Mouse (Mus musculus) stomach, embryonic 14.5 days (tissue): ENCODE results near the gene Nbas. TPM values are rescaled to one million over a fixed set of nuclear protein-coding genes. Genes with fewer than 3 reads are reported as not detected.

Experiments
- ATAC-seq: fragments of 200-750 bp; cut with Nextera tagmentation; 2 replicates; pipeline ENCODE4 v1.8.0; 2017; ENCODE audit warnings: low read depth, moderate TSS enrichment; ENCODE audit not compliant: insufficient number of reproducible peaks, insufficient read depth, low FRiP score
- H3K27ac ChIP-seq: fragments of 300-500 bp; sonication (generic); 2 replicates; pipeline ENCODE4 v1.5.1; 2014; ENCODE audit warnings: mild to moderate bottlenecking, low read length, moderate library complexity, mixed read lengths
- H3K27me3 ChIP-seq: fragments of 300-500 bp; sonication (generic); 2 replicates; pipeline ENCODE4 v1.6.1; 2014; ENCODE audit warnings: low read length, control low read depth, mixed read lengths; ENCODE audit not compliant: control insufficient read depth, insufficient read depth
- H3K36me3 ChIP-seq: fragments of 300-500 bp; sonication (generic); 2 replicates; pipeline ENCODE4 v1.6.1; 2014; ENCODE audit warnings: mild to moderate bottlenecking, control low read depth, low read length, moderate library complexity, mixed read lengths; ENCODE audit not compliant: control insufficient read depth, insufficient read depth
- H3K4me1 ChIP-seq: fragments of 300-500 bp; sonication (generic); 2 replicates; pipeline ENCODE4 v1.6.1; 2014; ENCODE audit warnings: low read length, control low read depth, mixed read lengths; ENCODE audit not compliant: control insufficient read depth, insufficient read depth
- H3K4me2 ChIP-seq: fragments of 300-500 bp; sonication (generic); replicated peaks from 2 replicates; pipeline ENCODE4 v1.6.1; 2014; ENCODE audit warnings: low read depth, low read length, control low read depth
- H3K4me3 ChIP-seq: fragments of 300-500 bp; sonication (generic); 2 replicates; pipeline ENCODE4 v1.5.1; 2014; ENCODE audit warnings: low read depth, low read length, control low read depth
- H3K9ac ChIP-seq: fragments of 300-500 bp; sonication (generic); replicated peaks from 2 replicates; pipeline ENCODE4 v1.6.1; 2014; ENCODE audit warnings: low read depth, mild to moderate bottlenecking, control low read depth, low read length, moderate library complexity, mixed read lengths
- H3K9me3 ChIP-seq: fragments of 300-500 bp; sonication (generic); 2 replicates; pipeline ENCODE4 v1.6.1; 2016; ENCODE audit warnings: low read depth, low read length, control low read depth; ENCODE audit not compliant: control insufficient read depth
- WGBS: fragments of 180-500 bp; shearing (Covaris S2); extraction: QIAGEN DNeasy Blood & Tissue Kit; methylation state at CpG from one replicate; pipeline ENCODE4 v1.1.7; 2014; 5-methylcytosine and 5-hydroxymethylcytosine counted together
- polyA plus RNA-seq: library from polyadenylated mRNA; unstranded; fragments of >200 nt; fragmentation: Nextera tagmentation; extraction: Ambion mirVana; gene quantifications from 2 replicates; pipeline ENCODE4 v1.2.1, GENCODE M21; 2014

Nbas gene
- polyA plus RNA-seq, 1 experiment from 2014 or later = 27.7 TPM

DNA sequence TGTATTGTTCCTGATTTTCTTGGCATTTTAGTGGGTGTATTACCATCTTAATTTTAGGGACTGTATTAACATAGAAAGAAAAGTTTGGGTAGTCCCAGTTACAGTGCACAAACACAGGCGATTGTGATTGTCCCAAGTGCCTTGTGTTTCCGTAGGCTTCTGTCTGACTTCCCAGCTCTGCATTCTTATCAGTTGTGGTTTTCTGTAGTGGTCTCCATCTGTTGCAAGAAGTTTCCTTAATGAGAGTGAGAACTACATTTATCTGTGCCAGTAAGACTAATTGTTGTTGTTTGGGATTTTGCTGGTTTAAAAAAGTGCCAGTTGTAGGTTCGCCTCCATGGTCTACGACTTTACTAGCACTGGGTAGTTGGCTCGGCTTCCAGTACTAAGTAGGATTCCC lies 88.3 kb downstream of the Nbas start:
- no peak for ATAC-seq
- peaks cover 7% of the 10 kb centered on the region; the same call in 1 of the 2 replicates for H3K36me3 ChIP-seq
- no peaks in the 10 kb centered on the region for H3K9me3 ChIP-seq
- no peak overlapping the region for H3K4me2 ChIP-seq
- no peaks in the 10 kb centered on the region for H3K27me3 ChIP-seq
- H3K4me3 ChIP-seq = no peak overlapping the region
- H3K27ac ChIP-seq = no peak overlapping the region
- no peaks in the 10 kb centered on the region for H3K4me1 ChIP-seq
- no peak overlapping the region for H3K9ac ChIP-seq
- 93% methylated on average over 5 of the region's 5 CpGs for WGBS

DNA sequence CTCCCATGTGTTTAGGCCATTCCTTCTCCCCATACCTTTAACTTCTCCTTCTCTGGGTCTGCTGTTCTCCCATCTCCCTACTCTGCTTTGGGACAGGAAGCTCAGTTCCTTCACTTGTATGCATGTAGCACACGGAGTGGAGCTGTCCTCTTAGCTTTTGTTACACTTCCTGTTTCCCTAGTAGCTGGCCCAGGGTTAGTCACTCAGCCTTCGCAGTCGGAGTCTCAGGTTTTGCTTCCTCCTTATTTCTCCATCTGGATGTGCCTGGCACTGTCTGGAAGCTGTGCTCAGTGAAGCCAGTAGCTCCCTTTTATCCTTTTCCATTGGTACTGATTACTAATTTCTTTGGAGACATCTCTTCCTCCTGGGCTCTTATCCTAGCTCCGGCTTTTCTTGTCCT lies 89.9 kb downstream of the Nbas start:
- H3K4me1 ChIP-seq = no peaks in the 10 kb centered on the region
- no peak overlapping the region for H3K9ac ChIP-seq
- no peak overlapping the region for H3K4me2 ChIP-seq
- no peak overlapping the region for H3K4me3 ChIP-seq
- no peaks in the 10 kb centered on the region for H3K9me3 ChIP-seq
- no peak for ATAC-seq
- H3K36me3 ChIP-seq = peaks cover 8% of the 10 kb centered on the region; the same call in 1 of the 2 replicates
- 71% methylated on average over 4 of the region's 4 CpGs for WGBS
- H3K27me3 ChIP-seq = no peaks in the 10 kb centered on the region
- no peak overlapping the region for H3K27ac ChIP-seq

DNA sequence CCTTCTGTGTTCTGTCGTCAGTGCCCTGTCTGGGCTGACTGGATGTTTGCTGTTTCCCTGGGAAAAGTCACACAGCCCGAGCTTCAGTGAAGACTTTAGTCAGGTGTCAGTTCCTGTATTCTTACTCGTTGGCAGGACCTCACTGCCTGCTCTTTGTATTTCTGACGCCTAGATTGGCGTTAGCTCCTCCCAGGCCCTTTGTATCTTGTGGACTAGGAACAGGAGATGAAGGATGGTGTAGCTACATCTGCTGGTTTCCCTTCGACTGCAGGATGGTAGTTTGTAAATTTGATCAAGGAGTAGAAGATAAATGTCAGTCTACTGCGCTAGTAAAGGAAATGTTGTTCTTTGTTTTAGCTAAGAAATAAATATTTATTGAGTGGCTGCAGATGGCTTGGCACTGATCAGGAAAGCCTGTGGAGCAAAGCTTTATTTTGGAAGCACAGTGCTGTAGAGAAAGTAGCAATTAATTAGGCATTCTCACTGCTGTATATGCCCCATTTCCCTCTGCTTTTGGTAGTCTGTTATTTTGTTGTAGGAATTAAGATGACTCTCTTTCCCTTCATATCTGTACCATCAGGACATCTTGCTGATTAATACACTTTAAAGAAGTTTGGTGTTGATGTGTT lies 91.4 kb downstream of the Nbas start:
- H3K27me3 ChIP-seq = no peaks in the 10 kb centered on the region

DNA sequence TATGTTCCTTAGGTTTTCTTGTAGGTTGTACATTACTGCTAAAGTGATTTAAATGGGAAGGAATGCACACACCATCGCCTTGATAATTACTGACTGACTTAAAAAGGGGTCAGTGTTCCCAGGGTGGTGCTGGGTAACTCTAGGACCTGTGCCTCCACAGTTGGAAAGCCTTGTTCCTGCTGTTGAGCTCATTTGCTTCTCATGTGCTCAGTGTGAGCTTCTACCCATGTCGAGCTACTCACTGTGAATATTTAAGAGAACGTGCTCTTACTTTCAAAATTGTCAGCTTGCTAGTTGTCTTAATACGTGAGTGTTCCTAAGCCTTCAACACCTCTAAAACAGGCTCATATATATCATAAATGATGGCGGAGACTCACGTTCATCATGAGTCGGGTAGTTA lies 112.6 kb downstream of the Nbas start:
- Histone ChIP-seq H3K27me3 (no peaks in the 10 kb centered on the region), H3K9ac (no peak overlapping the region), H3K9me3 (no peaks in the 10 kb centered on the region), H3K4me2 (no peak overlapping the region), H3K4me3 (no peak overlapping the region), H3K36me3 (no peaks in the 10 kb centered on the region), H3K27ac (no peak overlapping the region), H3K4me1 (no peaks in the 10 kb centered on the region)
- no peak for ATAC-seq
- WGBS = 94% methylated on average over 7 of the region's 7 CpGs

More for the DNA sequence above, 91.4 kb downstream of the Nbas start:
- no peak overlapping the region for H3K9ac ChIP-seq
- ATAC-seq = no peak
- H3K4me3 ChIP-seq = no peak overlapping the region
- H3K4me2 ChIP-seq = no peak overlapping the region
- H3K4me1 ChIP-seq = no peaks in the 10 kb centered on the region
- no peaks in the 10 kb centered on the region for H3K9me3 ChIP-seq
- no peak overlapping the region for H3K27ac ChIP-seq
- WGBS = 20% methylated on average over 7 of the region's 7 CpGs
- peaks cover 8% of the 10 kb centered on the region; the same call in 1 of the 2 replicates for H3K36me3 ChIP-seq

DNA sequence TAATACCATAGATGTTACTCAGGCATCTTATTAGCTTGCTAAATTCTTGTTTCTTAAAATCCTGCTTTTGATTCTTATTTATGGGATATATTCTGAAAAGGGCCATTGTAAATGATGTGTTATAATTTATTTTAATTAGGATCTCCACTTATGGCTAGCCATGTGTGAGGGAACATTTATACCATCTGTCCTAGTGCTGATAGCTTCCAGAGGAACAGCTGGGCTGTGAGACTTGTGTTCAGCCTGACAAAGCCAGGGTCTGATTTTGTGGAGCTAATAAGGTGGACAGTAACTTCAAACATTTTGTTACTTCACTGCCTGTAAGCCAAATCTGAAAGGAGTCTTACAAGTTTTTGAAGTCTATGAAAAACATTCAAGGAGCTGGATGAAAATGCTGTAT lies 113.1 kb downstream of the Nbas start:
- Histone ChIP-seq H3K27ac (no peak overlapping the region), H3K4me1 (no peaks in the 10 kb centered on the region), H3K36me3 (no peaks in the 10 kb centered on the region), H3K4me2 (no peak overlapping the region), H3K9ac (no peak overlapping the region), H3K27me3 (no peaks in the 10 kb centered on the region), H3K9me3 (no peaks in the 10 kb centered on the region), H3K4me3 (no peak overlapping the region)
- ATAC-seq = no peak

DNA sequence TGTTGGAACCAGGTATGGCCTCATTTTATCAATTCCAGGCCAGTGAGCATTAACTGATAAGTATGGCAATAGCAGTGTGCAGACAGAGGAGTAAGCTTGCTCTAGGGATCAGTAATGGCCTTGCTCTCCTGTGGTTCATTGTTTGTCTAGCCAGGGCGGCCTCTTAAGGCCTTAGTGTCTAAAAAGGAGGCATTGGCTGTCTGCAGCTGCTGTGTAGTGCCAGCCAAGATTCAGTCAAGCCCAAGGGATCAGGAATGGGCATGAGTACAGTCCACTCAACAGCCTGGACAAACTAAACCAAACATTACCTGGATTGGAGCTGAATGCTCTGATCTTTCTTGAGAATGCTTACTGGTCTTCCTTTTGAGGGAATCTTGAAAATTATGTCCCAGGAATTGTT lies 120.7 kb downstream of the Nbas start:
- no peak for ATAC-seq
- Histone ChIP-seq H3K27me3 (no peaks in the 10 kb centered on the region), H3K4me2 (no peak overlapping the region), H3K27ac (no peak overlapping the region), H3K4me1 (no peaks in the 10 kb centered on the region), H3K9me3 (no peaks in the 10 kb centered on the region), H3K9ac (no peak overlapping the region), H3K4me3 (no peak overlapping the region), H3K36me3 (no peaks in the 10 kb centered on the region; the same call in 1 of the 2 replicates)
- WGBS = 72% methylated on average over 1 of the region's 1 CpGs

DNA sequence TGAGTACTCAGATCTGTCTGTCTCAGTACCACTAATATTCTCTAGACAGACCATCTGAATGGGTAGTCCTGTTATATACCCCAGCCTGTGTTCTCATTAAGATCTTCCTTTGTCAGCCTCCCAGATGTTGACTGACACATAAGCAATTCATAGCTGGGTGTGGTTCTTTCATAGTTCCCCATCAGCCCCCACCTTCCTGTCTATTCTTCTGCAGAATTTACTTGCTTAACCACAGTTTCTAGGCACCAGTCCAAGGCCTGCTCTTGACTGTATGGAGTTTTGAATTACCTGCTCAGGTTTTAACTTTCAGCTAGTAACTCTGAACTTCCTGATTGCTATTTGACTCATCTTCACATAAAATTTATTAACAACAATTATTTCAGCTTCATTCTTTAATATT lies 141.3 kb downstream of the Nbas start:
- Histone ChIP-seq H3K4me3 (no peak overlapping the region), H3K27ac (no peak overlapping the region), H3K4me2 (no peak overlapping the region), H3K9me3 (no peaks in the 10 kb centered on the region), H3K4me1 (no peaks in the 10 kb centered on the region), H3K36me3 (no peaks in the 10 kb centered on the region), H3K9ac (no peak overlapping the region), H3K27me3 (no peaks in the 10 kb centered on the region)
- ATAC-seq = no peak

DNA sequence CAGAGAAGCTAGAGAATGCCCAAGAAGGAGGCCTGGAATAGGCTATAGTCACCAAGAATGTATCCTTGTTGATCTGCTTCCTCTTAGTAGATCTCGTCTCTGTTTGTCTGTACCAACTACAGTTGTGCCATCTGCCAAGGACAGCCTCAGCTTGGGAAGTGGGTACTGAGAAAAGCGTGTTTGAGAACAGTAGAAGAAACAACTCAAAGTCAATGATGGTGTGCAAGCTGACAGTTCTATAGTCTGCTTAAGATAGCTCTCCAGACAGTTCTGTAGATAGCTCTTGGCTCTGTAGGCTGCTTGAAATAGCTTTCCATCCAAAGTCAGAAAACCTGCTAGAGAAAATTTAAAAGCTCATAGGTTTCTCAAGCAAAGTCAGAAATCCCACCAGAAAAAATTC lies 149.7 kb downstream of the Nbas start:
- H3K4me1 ChIP-seq = no peaks in the 10 kb centered on the region
- no peaks in the 10 kb centered on the region for H3K27me3 ChIP-seq
- H3K9ac ChIP-seq = no peak overlapping the region
- no peak overlapping the region for H3K4me2 ChIP-seq
- H3K4me3 ChIP-seq = no peak overlapping the region
- ATAC-seq = no peak
- H3K27ac ChIP-seq = no peak overlapping the region
- no peaks in the 10 kb centered on the region for H3K36me3 ChIP-seq
- no peaks in the 10 kb centered on the region for H3K9me3 ChIP-seq
- 95% methylated on average over 2 of the region's 2 CpGs for WGBS

DNA sequence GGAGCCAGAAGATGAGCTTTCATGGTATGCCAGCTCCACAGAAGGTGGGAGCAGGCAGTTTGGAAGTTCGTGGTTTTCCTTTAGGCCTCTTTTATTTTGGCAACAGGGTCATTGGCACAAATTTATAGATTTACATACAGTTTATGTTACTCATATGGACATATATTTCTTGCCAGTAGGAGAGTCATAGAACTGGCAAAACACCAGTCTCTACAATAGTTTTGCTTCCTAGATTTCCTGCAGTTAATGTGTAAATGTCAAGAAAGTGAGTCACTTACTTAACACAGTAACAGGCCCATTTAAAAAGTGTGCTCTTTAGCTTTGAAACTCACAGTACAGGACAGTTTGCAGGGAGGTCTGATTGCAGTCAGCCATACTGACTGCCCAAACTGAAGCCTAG lies 161.3 kb downstream of the Nbas start:
- no peak overlapping the region for H3K27ac ChIP-seq
- H3K36me3 ChIP-seq = no peaks in the 10 kb centered on the region; the same call in 1 of the 2 replicates
- no peak overlapping the region for H3K4me2 ChIP-seq
- ATAC-seq = no peak
- H3K9ac ChIP-seq = no peak overlapping the region
- no peaks in the 10 kb centered on the region for H3K27me3 ChIP-seq
- H3K4me3 ChIP-seq = no peak overlapping the region
- 72% methylated on average over 1 of the region's 1 CpGs for WGBS
- no peaks in the 10 kb centered on the region for H3K9me3 ChIP-seq
- no peaks in the 10 kb centered on the region for H3K4me1 ChIP-seq
